Mouse (Mus musculus): ENCODE results near the gene Rps27a.

The Rps27a gene

DNA sequence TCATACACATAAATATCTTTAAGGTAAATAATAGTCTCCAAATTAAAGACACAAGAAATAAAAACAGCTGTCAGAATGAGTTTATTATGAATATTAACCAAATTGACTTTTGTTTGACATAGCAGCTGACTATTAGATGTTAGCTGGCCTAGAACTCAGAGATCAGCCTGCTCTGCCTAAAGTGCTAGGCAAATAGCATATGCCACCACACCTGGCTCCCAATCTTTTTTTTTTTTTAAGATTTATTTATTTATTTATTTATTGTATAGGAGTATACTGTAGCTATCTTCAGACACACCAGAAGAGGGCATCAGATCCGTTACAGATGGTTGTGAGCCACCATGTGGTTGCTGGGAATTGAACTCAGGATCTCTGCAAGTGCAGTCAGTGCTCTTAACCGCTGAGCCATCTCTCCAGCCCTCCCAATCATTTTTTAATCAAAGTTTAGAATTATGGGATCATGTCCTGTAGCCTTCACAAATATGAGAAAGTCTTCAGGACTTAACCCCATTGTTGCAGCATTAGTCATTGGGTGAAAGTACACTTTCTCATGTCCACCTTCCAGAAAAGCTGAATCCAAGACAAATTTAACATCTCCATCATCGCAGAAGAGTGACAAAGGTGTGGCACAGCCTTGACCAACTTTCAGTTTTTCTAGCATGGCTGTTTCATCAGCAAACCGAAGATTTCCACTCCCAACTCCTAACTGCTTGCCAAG lies 34.9 kb downstream of the Rps27a start:
- DNase-seq (ENCODE audit: low read depth, low spot score): no peak

DNA sequence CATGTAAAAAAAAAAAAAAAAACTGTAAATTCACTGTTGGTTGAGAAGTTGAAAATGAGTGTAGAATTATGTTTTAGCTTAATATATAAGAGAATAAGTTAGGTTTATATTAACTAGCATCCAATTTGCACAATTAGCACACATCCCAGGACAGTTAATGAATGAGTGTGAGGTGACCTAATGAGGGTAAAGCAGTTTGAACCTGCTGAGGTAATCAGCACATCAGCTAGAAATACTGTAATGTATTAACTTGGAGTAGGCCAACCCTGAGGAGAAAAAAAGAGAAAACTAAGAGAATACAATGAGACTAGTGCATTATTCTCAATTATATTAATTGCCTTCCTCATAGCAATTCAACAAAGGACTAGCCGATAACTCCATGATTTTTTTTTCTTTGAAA lies 38.5 kb downstream of the Rps27a start:
- no peak for DNase-seq (ENCODE audit: low read depth, low spot score)

GRCm38 (mm10) chr11:29504899-29505625 lies 42.8 kb downstream of the Rps27a start:
- no peak for DNase-seq (ENCODE audit: low read depth, low spot score)

- no peak for DNase-seq (ENCODE audit: low read depth, low spot score)
Observed at GRCm38 (mm10) chr11:29503948-29504893, 43.7 kb downstream of the Rps27a start.

DNA sequence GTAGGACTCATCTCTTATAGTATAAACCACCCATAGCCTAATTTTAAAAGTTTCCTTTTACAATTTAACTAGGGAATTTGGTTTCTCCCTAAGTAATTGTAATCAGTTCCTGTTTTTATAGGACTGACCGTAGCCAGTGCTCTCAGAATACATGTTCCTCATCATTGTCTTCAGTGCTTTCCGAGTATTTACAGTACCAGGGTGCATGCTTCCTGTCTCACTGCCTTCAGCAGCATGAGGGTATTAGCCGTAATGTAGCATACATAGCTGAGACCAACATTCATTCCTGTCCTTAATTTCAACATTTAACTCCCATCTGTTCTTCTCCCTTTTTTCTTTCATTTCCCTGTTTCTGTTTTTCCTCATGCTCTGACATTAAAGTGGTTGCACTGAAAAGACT lies 50.9 kb downstream of the Rps27a start:
- no peak for DNase-seq (ENCODE audit: low read depth, low spot score)

Data from CD4-positive, CD25-positive, alpha-beta regulatory T cell, adult 2 months (primary cell).